Mouse (Mus musculus) hindbrain, embryonic 12.5 days (tissue): Measurements from ENCODE around the gene Asb1. TPM values are rescaled to one million over a fixed set of nuclear protein-coding genes. Genes with fewer than 3 reads are reported as not detected.

ENCODE experiments used
- ATAC-seq: fragments of 200-750 bp; cut with Nextera tagmentation; 2 replicates; pipeline ENCODE4 v1.8.0; 2017; ENCODE audit warnings: moderate TSS enrichment; ENCODE audit not compliant: low FRiP score
- H3K27ac ChIP-seq: fragments of 300-500 bp; sonication (generic); 2 replicates; pipeline ENCODE4 v1.5.1; 2016; ENCODE audit warnings: mild to moderate bottlenecking
- H3K27me3 ChIP-seq: fragments of 300-500 bp; sonication (generic); 2 replicates; pipeline ENCODE4 v1.6.1; 2016; ENCODE audit warnings: mild to moderate bottlenecking
- H3K36me3 ChIP-seq: fragments of 300-500 bp; sonication (generic); 2 replicates; pipeline ENCODE4 v1.6.1; 2016; ENCODE audit warnings: mild to moderate bottlenecking
- H3K4me1 ChIP-seq: fragments of 300-500 bp; sonication (generic); 2 replicates; pipeline ENCODE4 v1.6.1; 2016
- H3K4me2 ChIP-seq: fragments of 300-500 bp; sonication (generic); replicated peaks from 2 replicates; pipeline ENCODE4 v1.6.1; 2016; ENCODE audit warnings: mild to moderate bottlenecking
- H3K4me3 ChIP-seq: fragments of 300-500 bp; sonication (generic); 2 replicates; pipeline ENCODE4 v1.5.1; 2016; ENCODE audit warnings: mild to moderate bottlenecking
- H3K9ac ChIP-seq: fragments of 300-500 bp; sonication (generic); 2 replicates; pipeline ENCODE4 v1.6.1; 2016; ENCODE audit warnings: mild to moderate bottlenecking, moderate library complexity
- H3K9me3 ChIP-seq: fragments of 300-500 bp; sonication (generic); replicated peaks from 2 replicates; pipeline ENCODE4 v1.6.1; 2016; ENCODE audit warnings: mild to moderate bottlenecking
- WGBS: fragments of 180-500 bp; shearing (Covaris S2); methylation state at CpG from one replicate; pipeline ENCODE4 v1.1.7; 2016; 5-methylcytosine and 5-hydroxymethylcytosine counted together
- polyA plus RNA-seq: library from polyadenylated mRNA; unstranded; fragments of >200 nt; fragmentation: Nextera tagmentation; extraction: Ambion mirVana; gene quantifications from 2 replicates; pipeline ENCODE4 v1.2.1, GENCODE M21; 2016

Gene Asb1
- polyA plus RNA-seq, 1 experiment from 2014 or later: 14.8 TPM

DNA sequence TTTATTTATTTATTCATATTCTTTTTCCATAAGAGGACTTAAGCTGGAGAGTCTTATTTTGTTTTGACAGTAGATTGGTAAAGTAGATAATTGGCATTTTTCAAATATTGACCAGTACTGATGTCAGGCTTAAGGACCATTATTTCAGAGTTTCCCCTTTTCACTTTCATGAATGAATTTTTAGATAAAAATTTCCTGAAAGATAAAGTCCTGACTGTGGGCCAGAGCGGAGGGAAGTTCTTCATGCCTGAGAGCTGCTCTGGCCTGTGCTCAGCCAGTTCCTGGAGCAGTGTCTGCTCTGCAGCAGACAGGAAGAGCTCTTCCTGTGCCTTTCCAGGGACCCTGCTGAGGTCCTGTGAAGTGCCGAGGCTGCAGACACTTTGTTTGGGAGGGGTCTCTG is 16.8 kb downstream of the Asb1 start:
- H3K4me1 ChIP-seq: no peaks in the 10 kb centered on the region
- 74% methylated on average over 2 of the region's 2 CpGs for WGBS
- H3K4me3 ChIP-seq: no peak overlapping the region
- no peak overlapping the region for H3K4me2 ChIP-seq
- H3K36me3 ChIP-seq: peaks cover 50% of the 10 kb centered on the region
- no peaks in the 10 kb centered on the region for H3K27me3 ChIP-seq
- H3K9ac ChIP-seq: no peak overlapping the region
- H3K27ac ChIP-seq: no peak overlapping the region
- H3K9me3 ChIP-seq: no peaks in the 10 kb centered on the region
- no peak for ATAC-seq

- Histone ChIP-seq H3K4me2 (no peak overlapping the region), H3K27ac (no peak overlapping the region), H3K4me3 (no peak overlapping the region), H3K9ac (no peak overlapping the region), H3K9me3 (no peaks in the 10 kb centered on the region), H3K27me3 (no peaks in the 10 kb centered on the region), H3K36me3 (peaks cover 20% of the 10 kb centered on the region), H3K4me1 (no peaks in the 10 kb centered on the region)
- no peak for ATAC-seq
- WGBS: 93% methylated on average over 6 of the region's 6 CpGs
Measured at GRCm38 (mm10) chr1:91561226-91561625, 20.9 kb downstream of the Asb1 start.

- Histone ChIP-seq H3K27ac (no peak overlapping the region), H3K9me3 (no peaks in the 10 kb centered on the region), H3K36me3 (peaks cover 12% of the 10 kb centered on the region), H3K4me3 (no peak overlapping the region), H3K9ac (no peak overlapping the region), H3K27me3 (no peaks in the 10 kb centered on the region), H3K4me2 (no peak overlapping the region), H3K4me1 (no peaks in the 10 kb centered on the region)
- 88% methylated on average over 4 of the region's 4 CpGs for WGBS
- no peak for ATAC-seq
Measured at GRCm38 (mm10) chr1:91562977-91563590, 22.7 kb downstream of the Asb1 start.

GRCm38 (mm10) chr1:91564004-91564403 is 23.7 kb downstream of the Asb1 start:
- no peaks in the 10 kb centered on the region for H3K4me1 ChIP-seq
- H3K4me2 ChIP-seq: no peak overlapping the region
- no peaks in the 10 kb centered on the region for H3K27me3 ChIP-seq
- no peak overlapping the region for H3K9ac ChIP-seq
- 0 out of 2 replicates have a peak, but pooled peaks cover 7% of the 10 kb centered on the region for H3K36me3 ChIP-seq
- no peaks in the 10 kb centered on the region for H3K9me3 ChIP-seq
- no peak overlapping the region for H3K27ac ChIP-seq
- ATAC-seq: no peak
- H3K4me3 ChIP-seq: no peak overlapping the region
- 71% methylated on average over 3 of the region's 3 CpGs for WGBS

- Histone ChIP-seq H3K4me2 (no peak overlapping the region), H3K4me3 (no peak overlapping the region), H3K9me3 (no peaks in the 10 kb centered on the region), H3K9ac (no peak overlapping the region), H3K36me3 (0 out of 2 replicates have a peak, but pooled peaks cover 6% of the 10 kb centered on the region), H3K27ac (no peak overlapping the region), H3K27me3 (no peaks in the 10 kb centered on the region), H3K4me1 (no peaks in the 10 kb centered on the region)
- no peak for ATAC-seq
- 67% methylated on average over 6 of the region's 6 CpGs for WGBS
Measured at GRCm38 (mm10) chr1:91564598-91564997, 24.3 kb downstream of the Asb1 start.

DNA sequence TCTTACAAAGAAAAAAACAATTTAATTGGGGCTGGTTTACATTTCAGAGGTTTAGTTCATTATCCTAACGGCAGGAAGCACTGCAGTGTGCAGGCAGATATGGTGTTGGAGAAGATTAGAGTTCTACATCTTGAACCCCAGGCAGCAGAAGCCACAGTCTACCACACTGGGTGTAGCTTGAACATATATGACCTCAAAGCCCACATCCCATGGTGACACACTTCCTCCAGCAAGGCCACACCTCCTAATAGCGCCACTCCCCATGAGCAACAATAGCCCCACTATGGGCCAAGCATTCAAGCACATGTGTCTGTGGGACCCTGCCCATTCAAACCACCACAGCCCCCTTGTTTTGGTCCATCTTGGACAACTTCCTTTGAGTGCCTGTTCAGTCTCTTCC is 26.9 kb downstream of the Asb1 start:
- ATAC-seq: no peak
- no peak overlapping the region for H3K9ac ChIP-seq
- 85% methylated on average over 2 of the region's 2 CpGs for WGBS

GRCm38 (mm10) chr1:91572458-91572857 is 32.1 kb downstream of the Asb1 start:
- Histone ChIP-seq H3K4me1 (no peaks in the 10 kb centered on the region), H3K4me3 (no peak overlapping the region), H3K9ac (no peak overlapping the region), H3K27me3 (no peaks in the 10 kb centered on the region), H3K36me3 (no peaks in the 10 kb centered on the region), H3K27ac (no peak overlapping the region), H3K9me3 (no peaks in the 10 kb centered on the region), H3K4me2 (no peak overlapping the region)
- WGBS: 82% methylated on average over 10 of the region's 10 CpGs
- ATAC-seq: no peak

More for the DNA sequence above, 26.9 kb downstream of the Asb1 start:
- H3K36me3 ChIP-seq: no peaks in the 10 kb centered on the region
- no peak overlapping the region for H3K4me3 ChIP-seq
- H3K4me2 ChIP-seq: no peak overlapping the region
- no peaks in the 10 kb centered on the region for H3K27me3 ChIP-seq
- no peaks in the 10 kb centered on the region for H3K4me1 ChIP-seq
- no peak overlapping the region for H3K27ac ChIP-seq
- no peaks in the 10 kb centered on the region for H3K9me3 ChIP-seq

GRCm38 (mm10) chr1:91574208-91574607 is 33.9 kb downstream of the Asb1 start:
- no peak overlapping the region for H3K27ac ChIP-seq
- H3K36me3 ChIP-seq: no peaks in the 10 kb centered on the region
- no peaks in the 10 kb centered on the region for H3K9me3 ChIP-seq
- no peaks in the 10 kb centered on the region for H3K4me1 ChIP-seq
- no peaks in the 10 kb centered on the region for H3K27me3 ChIP-seq
- WGBS: 71% methylated on average over 3 of the region's 3 CpGs
- H3K9ac ChIP-seq: no peak overlapping the region
- no peak overlapping the region for H3K4me3 ChIP-seq
- no peak overlapping the region for H3K4me2 ChIP-seq
- ATAC-seq: no peak

DNA sequence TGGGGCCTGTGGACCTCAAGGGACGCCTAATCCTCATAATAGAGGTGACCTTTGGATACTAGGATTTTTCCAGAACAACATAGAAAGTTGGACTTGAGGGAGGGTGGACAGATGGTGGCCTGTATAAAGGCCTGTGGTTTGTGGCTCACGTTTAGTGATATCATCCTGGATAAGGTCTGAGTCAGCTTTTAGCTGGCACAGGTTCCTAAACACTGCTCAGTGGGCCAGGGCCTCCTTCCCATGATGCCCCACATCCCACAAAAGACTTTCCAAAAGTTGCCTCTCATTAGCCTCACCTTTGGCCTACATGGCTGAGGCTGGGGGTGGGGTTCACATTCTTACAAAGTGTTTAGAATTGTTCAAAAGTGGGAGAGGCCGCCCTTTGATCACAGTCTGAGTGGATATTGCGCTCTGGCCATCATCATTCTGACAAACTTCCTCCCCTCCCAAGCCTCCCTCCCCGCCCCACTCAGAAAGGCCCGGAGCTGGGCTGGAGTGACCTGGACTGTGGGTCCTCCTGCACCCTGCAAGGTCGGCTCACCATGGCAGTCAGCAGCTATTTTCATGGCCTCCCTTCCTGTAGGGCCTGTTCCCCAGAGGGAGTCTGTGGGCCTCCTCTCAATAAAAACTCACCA is 37.7 kb downstream of the Asb1 start:
- Histone ChIP-seq H3K4me3 (no peak overlapping the region), H3K4me2 (no peak overlapping the region), H3K9me3 (no peaks in the 10 kb centered on the region), H3K4me1 (no peaks in the 10 kb centered on the region), H3K27me3 (no peaks in the 10 kb centered on the region), H3K36me3 (no peaks in the 10 kb centered on the region), H3K9ac (no peak overlapping the region), H3K27ac (no peak overlapping the region)
- 81% methylated on average over 7 of the region's 7 CpGs for WGBS
- no peak for ATAC-seq

GRCm38 (mm10) chr1:91580503-91580902 is 40.2 kb downstream of the Asb1 start:
- Histone ChIP-seq H3K27ac (no peak overlapping the region), H3K9me3 (no peaks in the 10 kb centered on the region), H3K36me3 (no peaks in the 10 kb centered on the region), H3K27me3 (no peaks in the 10 kb centered on the region), H3K9ac (no peak overlapping the region), H3K4me3 (no peak overlapping the region), H3K4me1 (no peaks in the 10 kb centered on the region), H3K4me2 (no peak overlapping the region)
- no peak for ATAC-seq
- 94% methylated on average over 2 of the region's 2 CpGs for WGBS

- 80% methylated on average over 2 of the region's 2 CpGs for WGBS
- no peak overlapping the region for H3K4me3 ChIP-seq
- no peaks in the 10 kb centered on the region for H3K36me3 ChIP-seq
- no peak overlapping the region for H3K4me2 ChIP-seq
- no peaks in the 10 kb centered on the region for H3K27me3 ChIP-seq
- H3K4me1 ChIP-seq: no peaks in the 10 kb centered on the region
- no peaks in the 10 kb centered on the region for H3K9me3 ChIP-seq
- no peak overlapping the region for H3K9ac ChIP-seq
- no peak overlapping the region for H3K27ac ChIP-seq
- no peak for ATAC-seq
Measured at GRCm38 (mm10) chr1:91581206-91581605, 40.9 kb downstream of the Asb1 start.

DNA sequence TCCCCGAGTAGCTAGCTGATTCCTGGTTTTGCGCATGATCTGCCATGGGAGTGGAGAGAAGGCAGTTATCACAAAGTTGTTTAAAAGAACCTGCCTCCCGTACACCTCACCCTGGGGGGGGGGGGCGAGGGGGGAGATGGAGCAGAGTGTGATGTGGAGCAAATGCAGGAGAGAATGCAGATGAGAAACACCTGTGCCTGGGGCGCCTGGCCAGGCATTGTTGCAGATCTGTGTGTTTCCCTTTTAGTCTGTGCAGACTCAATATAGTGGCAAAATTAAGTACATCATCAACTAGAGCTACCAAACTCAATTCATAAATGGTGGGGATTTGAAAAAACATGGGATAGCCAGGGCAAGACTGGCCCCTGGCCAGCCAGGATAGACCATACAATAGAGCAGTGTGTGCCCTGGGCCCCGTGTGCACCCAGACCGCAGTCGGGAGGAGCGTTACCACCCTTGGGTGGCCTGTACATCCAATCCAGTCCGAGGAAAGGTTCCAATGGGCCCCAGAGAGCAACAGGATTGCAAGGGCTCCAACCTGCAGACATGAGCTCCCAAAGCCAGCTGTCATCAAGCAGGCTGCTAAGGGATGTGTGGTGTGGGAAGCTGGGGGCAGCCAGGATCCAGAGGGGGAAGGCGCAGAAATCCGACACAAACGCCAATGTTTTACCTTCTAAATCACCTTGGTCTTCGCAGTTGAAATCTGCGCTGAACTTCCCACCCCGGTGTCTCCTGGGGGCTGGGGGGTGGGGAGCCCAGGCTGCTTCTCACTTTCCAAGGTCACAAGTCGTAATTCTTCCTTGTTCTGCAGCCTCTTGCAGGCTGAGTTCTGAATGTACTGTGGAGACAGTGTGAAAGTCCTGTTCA is 44.9 kb downstream of the Asb1 start:
- WGBS: 79% methylated on average over 17 of the region's 17 CpGs
- Histone ChIP-seq H3K4me2 (no peak overlapping the region), H3K27me3 (no peaks in the 10 kb centered on the region), H3K27ac (no peak overlapping the region), H3K36me3 (no peaks in the 10 kb centered on the region), H3K9ac (no peak overlapping the region), H3K4me1 (no peaks in the 10 kb centered on the region), H3K4me3 (no peak overlapping the region), H3K9me3 (no peaks in the 10 kb centered on the region)
- no peak for ATAC-seq
